Mouse (Mus musculus): Measurements from ENCODE around the gene Rptor.

GRCm38 (mm10) chr11:119874841-119875240 is 272.1 kb downstream of the Rptor start:
- no peak for TF ChIP-seq POLR2A (IDR thresholded peaks at IDR 0.05; ENCODE audit: borderline replicate concordance, extremely low read depth, insufficient read depth, insufficient read length, poor library complexity, severe bottlenecking)
- no peak for TF ChIP-seq CTCF (IDR thresholded peaks at IDR 0.05; ENCODE audit: borderline replicate concordance, extremely low read depth, insufficient read depth, insufficient read length)
